Mouse (Mus musculus) cerebellum, adult 11 months (tissue): ENCODE data around the gene P2ry2.

Experiments used
- DNase-seq: peaks from one replicate; pipeline ENCODE4 v3.0.0; 2022

Gene P2ry2

GRCm38 (mm10) chr7:101017492-101017891 lies 4.8 kb upstream of the P2ry2 start:
- no peak for DNase-seq

- DNase-seq: no peak
Measured at GRCm38 (mm10) chr7:101017021-101017461, 4.4 kb upstream of the P2ry2 start.

- no peak for DNase-seq
Measured at GRCm38 (mm10) chr7:101014985-101015384, 2.3 kb upstream of the P2ry2 start.

- DNase-seq: no peak
Measured at GRCm38 (mm10) chr7:101014041-101014440, 1.4 kb upstream of the P2ry2 start.

- DNase-seq: no peak
Measured at GRCm38 (mm10) chr7:101011681-101012367, 842 bp downstream of the P2ry2 start.

GRCm38 (mm10) chr7:101010741-101011140 lies 1.9 kb downstream of the P2ry2 start:
- no peak for DNase-seq

- no peak for DNase-seq
Measured at GRCm38 (mm10) chr7:101006201-101006600, 6.5 kb downstream of the P2ry2 start.

GRCm38 (mm10) chr7:101005119-101005518 lies 7.5 kb downstream of the P2ry2 start:
- DNase-seq: no peak

- no peak for DNase-seq
Measured at GRCm38 (mm10) chr7:101003442-101004326, 9.0 kb downstream of the P2ry2 start.

- DNase-seq: no peak
Measured at GRCm38 (mm10) chr7:101002274-101002673, 10.4 kb downstream of the P2ry2 start.

GRCm38 (mm10) chr7:100999623-101000022 lies 13.0 kb downstream of the P2ry2 start:
- no peak for DNase-seq

GRCm38 (mm10) chr7:100998578-100998960 lies 14.1 kb downstream of the P2ry2 start:
- DNase-seq: no peak

- no peak for DNase-seq
Measured at GRCm38 (mm10) chr7:100997951-100998577, 14.6 kb downstream of the P2ry2 start.

GRCm38 (mm10) chr7:100997215-100997614 lies 15.5 kb downstream of the P2ry2 start:
- DNase-seq: no peak

GRCm38 (mm10) chr7:100995951-100996350 lies 16.7 kb downstream of the P2ry2 start:
- no peak for DNase-seq

GRCm38 (mm10) chr7:100995260-100995864 lies 17.3 kb downstream of the P2ry2 start:
- no peak for DNase-seq

- DNase-seq: no peak
Measured at GRCm38 (mm10) chr7:100993166-100993565, 19.5 kb downstream of the P2ry2 start.

GRCm38 (mm10) chr7:100991972-100992371 lies 20.7 kb downstream of the P2ry2 start:
- DNase-seq: no peak

- no peak for DNase-seq
Measured at GRCm38 (mm10) chr7:100990636-100991311, 21.9 kb downstream of the P2ry2 start.

- peak; percentile 23 for DNase-seq
Measured at GRCm38 (mm10) chr7:100988092-100988491, 24.6 kb downstream of the P2ry2 start.

- no peak for DNase-seq
Measured at GRCm38 (mm10) chr7:100984452-100985395, 27.9 kb downstream of the P2ry2 start.
